Mouse (Mus musculus): ENCODE results near the gene Rps23. TPM values are rescaled to one million over a fixed set of nuclear protein-coding genes. Genes with fewer than 3 reads are reported as not detected.

The Rps23 gene
- total RNA-seq (2021) (100 to 1,000 TPM; 175 to 189 TPM), polyA plus RNA-seq (2012; rRNA removed) (119 and 153 TPM in 2 replicates)
- long read RNA-seq, transcript Rps23-201 (4 exons, 937 nt), result major isoform, 83 of 84 reads
- long read RNA-seq, partial matches to known transcripts, result 0 of 84 reads
- long read RNA-seq, other reads (novel, unspliced or antisense), result 0 of 84 reads

GRCm38 (mm10) chr13:90922751-90923612 is at the start of gene Rps23:
Gene Rps23, plus strand, starts transcription at chr13:90922958.
- Histone ChIP-seq H3K27ac (peak within 1 kb of the TSS; percentile 99), H3K36me3 (ENCODE audit: control insufficient read depth, insufficient read depth, low read length) (peaks cover 7% of the 10 kb centered on the region; the same call in 1 of the 2 replicates), H3K4me1 (ENCODE audit: control insufficient read depth, insufficient read depth, low read length) (no peaks in the 10 kb centered on the region), H3K27me3 (ENCODE audit: control insufficient read depth, insufficient read depth, low read length) (no peaks in the 10 kb centered on the region), H3K4me3 (peak within 1 kb of the TSS; percentile 75), H3K79me2 (replicated peaks; ENCODE audit: control insufficient read depth, insufficient read depth, low read length) (no peaks in the 10 kb centered on the region), H3K9ac (ENCODE audit: low read depth, low read length) (peak within 1 kb of the TSS; percentile 98)
- under 1% methylated on average over 57 of the region's 57 CpGs for WGBS
- TF ChIP-seq CTCF (IDR thresholded peaks at IDR 0.05) (no peak), EP300 (IDR thresholded peaks at IDR 0.05; ENCODE audit: insufficient read depth, low read depth, low read length) (peak; percentile 38; the same call in 1 of the 2 replicates), POLR2A (IDR thresholded peaks at IDR 0.05; ENCODE audit: insufficient read depth, low read depth, low read length) (peak; percentile 89)
- DNase-seq, result peak; percentile 92 to 95
- intact Hi-C loops (cut with DNase I), result loop anchor here (5.0 kb wide), 1 partner anchor 299 kb away; the partner anchor contains the start of gene Atg10

GRCm38 (mm10) chr13:90881727-90882429 is 40.9 kb upstream of the Rps23 start:
- Histone ChIP-seq H3K4me1 (ENCODE audit: control insufficient read depth, insufficient read depth, low read length) (peaks cover 3% of the 10 kb centered on the region), H3K79me2 (replicated peaks; ENCODE audit: control insufficient read depth, insufficient read depth, low read length) (no peaks in the 10 kb centered on the region), H3K27me3 (ENCODE audit: control insufficient read depth, insufficient read depth, low read length) (no peaks in the 10 kb centered on the region), H3K36me3 (ENCODE audit: control insufficient read depth, insufficient read depth, low read length) (no peaks in the 10 kb centered on the region), H3K9ac (ENCODE audit: low read depth, low read length) (no peak overlapping the region), H3K4me3 (no peak overlapping the region), H3K27ac (no peak overlapping the region)
- no peak for DNase-seq
- no peak for TF ChIP-seq POLR2A (IDR thresholded peaks at IDR 0.05; ENCODE audit: insufficient read depth, low read depth, low read length)
- TF ChIP-seq CTCF (IDR thresholded peaks at IDR 0.05), result no peak
- no peak for TF ChIP-seq EP300 (IDR thresholded peaks at IDR 0.05; ENCODE audit: insufficient read depth, low read depth, low read length)
- WGBS, result 56% methylated on average over 1 of the region's 1 CpGs
- intact Hi-C loops (cut with DNase I), result no loop called here

GRCm38 (mm10) chr13:90885856-90886532 is 36.8 kb upstream of the Rps23 start:
- intact Hi-C loops (cut with DNase I), result loop anchor here (1.0 to 5.0 kb wide), 4 partner anchors 1109 to 1339 kb away; partner anchors contain the start of gene Vcan
- no peaks in the 10 kb centered on the region for H3K36me3 ChIP-seq (ENCODE audit: control insufficient read depth, insufficient read depth, low read length)
- DNase-seq, result peak; percentile 32 to 67
- H3K27ac ChIP-seq, result peak overlapping the region; percentile 1
- no peaks in the 10 kb centered on the region for H3K79me2 ChIP-seq (replicated peaks; ENCODE audit: control insufficient read depth, insufficient read depth, low read length)
- TF ChIP-seq CTCF (IDR thresholded peaks at IDR 0.05) (no peak), POLR2A (IDR thresholded peaks at IDR 0.05; ENCODE audit: insufficient read depth, low read depth, low read length) (no peak), EP300 (IDR thresholded peaks at IDR 0.05; ENCODE audit: insufficient read depth, low read depth, low read length) (no peak)
- H3K4me3 ChIP-seq, result peak overlapping the region; percentile 38
- 24% methylated on average over 13 of the region's 13 CpGs for WGBS
- peaks cover 3% of the 10 kb centered on the region for H3K4me1 ChIP-seq (ENCODE audit: control insufficient read depth, insufficient read depth, low read length)
- no peak overlapping the region for H3K9ac ChIP-seq (ENCODE audit: low read depth, low read length)
- no peaks in the 10 kb centered on the region for H3K27me3 ChIP-seq (ENCODE audit: control insufficient read depth, insufficient read depth, low read length)

GRCm38 (mm10) chr13:90886568-90886983 is 36.2 kb upstream of the Rps23 start:
- WGBS, result 1% methylated on average over 18 of the region's 18 CpGs
- H3K27ac ChIP-seq, result peak overlapping the region; percentile 1

GRCm38 (mm10) chr13:90890111-90890510 is 32.6 kb upstream of the Rps23 start:
- Histone ChIP-seq H3K27ac (no peak overlapping the region), H3K9ac (ENCODE audit: low read depth, low read length) (no peak overlapping the region), H3K4me3 (no peak overlapping the region), H3K79me2 (replicated peaks; ENCODE audit: control insufficient read depth, insufficient read depth, low read length) (no peaks in the 10 kb centered on the region), H3K36me3 (ENCODE audit: control insufficient read depth, insufficient read depth, low read length) (no peaks in the 10 kb centered on the region), H3K27me3 (ENCODE audit: control insufficient read depth, insufficient read depth, low read length) (no peaks in the 10 kb centered on the region), H3K4me1 (ENCODE audit: control insufficient read depth, insufficient read depth, low read length) (peaks cover 3% of the 10 kb centered on the region)
- 89% methylated on average over 5 of the region's 5 CpGs for whole genome bisulfite sequencing
- TF ChIP-seq POLR2A (IDR thresholded peaks at IDR 0.05; ENCODE audit: insufficient read depth, low read depth, low read length) (no peak), CTCF (IDR thresholded peaks at IDR 0.05) (no peak), EP300 (IDR thresholded peaks at IDR 0.05; ENCODE audit: insufficient read depth, low read depth, low read length) (no peak)
- no peak for DNase-seq
- intact Hi-C loops (cut with DNase I), result no loop called here

More at GRCm38 (mm10) chr13:90886568-90886983, 36.2 kb upstream of the Rps23 start:
- H3K4me3 ChIP-seq, result peak overlapping the region; percentile 38
- TF ChIP-seq EP300 (IDR thresholded peaks at IDR 0.05; ENCODE audit: insufficient read depth, low read depth, low read length) (0 out of 2 replicates have a peak, but pooled peaks have one; percentile 12), CTCF (IDR thresholded peaks at IDR 0.05) (peak; percentile 92), POLR2A (IDR thresholded peaks at IDR 0.05; ENCODE audit: insufficient read depth, low read depth, low read length) (no peak)
- peaks cover 3% of the 10 kb centered on the region for H3K4me1 ChIP-seq (ENCODE audit: control insufficient read depth, insufficient read depth, low read length)
- intact Hi-C loops (cut with DNase I), result loop anchor here (1.0 to 5.0 kb wide), 4 partner anchors 1109 to 1339 kb away; partner anchors contain the start of gene Vcan
- H3K79me2 ChIP-seq (replicated peaks; ENCODE audit: control insufficient read depth, insufficient read depth, low read length), result no peaks in the 10 kb centered on the region
- H3K36me3 ChIP-seq (ENCODE audit: control insufficient read depth, insufficient read depth, low read length), result no peaks in the 10 kb centered on the region
- no peaks in the 10 kb centered on the region for H3K27me3 ChIP-seq (ENCODE audit: control insufficient read depth, insufficient read depth, low read length)
- DNase-seq, result peak; percentile 61 to 76
- peak overlapping the region; percentile 15; the same call in 1 of the 2 replicates for H3K9ac ChIP-seq (ENCODE audit: low read depth, low read length)
